Mouse (Mus musculus): ENCODE data around the gene Thsd7b.

Gene Thsd7b

DNA sequence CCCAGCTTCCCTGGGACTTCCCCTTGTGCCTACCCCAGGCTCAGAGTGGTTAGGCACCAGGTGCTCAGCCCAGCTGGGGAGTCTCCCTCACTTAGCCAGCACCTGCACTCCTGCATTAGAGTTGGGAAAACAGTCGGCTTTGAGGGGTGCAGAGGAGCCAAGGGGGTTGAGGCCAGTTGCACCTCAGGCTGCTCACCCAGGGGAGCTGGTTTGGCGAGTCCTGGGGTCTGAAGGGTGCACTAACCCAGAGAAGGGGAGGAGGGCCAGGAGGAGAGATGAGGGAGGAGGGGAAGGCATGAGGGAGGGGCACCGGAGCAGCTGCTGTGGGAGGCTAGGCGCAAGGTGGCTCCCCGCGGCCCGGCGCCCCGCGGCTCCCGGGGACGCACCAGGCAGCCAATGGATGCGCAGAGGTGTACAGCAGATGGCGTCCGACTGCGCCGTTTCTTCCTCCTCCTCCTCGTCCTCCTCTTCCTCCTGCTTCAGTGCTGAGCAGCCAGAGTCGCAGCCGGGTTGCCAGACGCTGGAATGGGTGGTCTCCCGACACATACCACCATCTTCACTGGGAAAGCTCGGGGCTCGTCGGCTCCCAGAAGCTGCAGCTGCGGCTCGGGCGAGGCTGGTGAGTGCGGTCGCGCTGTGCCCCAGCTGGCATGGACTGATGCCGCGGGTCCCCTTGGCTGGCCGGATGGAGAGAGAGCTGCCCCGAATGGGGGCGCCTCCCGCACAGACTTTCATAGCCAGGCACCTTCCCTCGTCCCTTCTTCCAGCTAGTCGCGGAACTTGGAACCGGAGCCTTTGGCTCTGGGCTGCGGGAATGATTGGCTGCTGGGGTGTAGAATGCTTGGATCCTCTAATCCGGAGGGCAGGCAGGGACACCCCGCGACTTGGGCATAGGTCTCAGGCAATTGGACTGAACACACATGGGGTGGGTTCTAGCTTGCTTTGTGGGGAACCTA, at the start of gene Thsd7b:
Thsd7b (plus strand) TSS at position 321 of the 956 bp plus-strand sequence.
- DNase-seq (ENCODE audit: low spot score in 2 of 2): peak in 1 of 2 experiments; percentile 57

DNA sequence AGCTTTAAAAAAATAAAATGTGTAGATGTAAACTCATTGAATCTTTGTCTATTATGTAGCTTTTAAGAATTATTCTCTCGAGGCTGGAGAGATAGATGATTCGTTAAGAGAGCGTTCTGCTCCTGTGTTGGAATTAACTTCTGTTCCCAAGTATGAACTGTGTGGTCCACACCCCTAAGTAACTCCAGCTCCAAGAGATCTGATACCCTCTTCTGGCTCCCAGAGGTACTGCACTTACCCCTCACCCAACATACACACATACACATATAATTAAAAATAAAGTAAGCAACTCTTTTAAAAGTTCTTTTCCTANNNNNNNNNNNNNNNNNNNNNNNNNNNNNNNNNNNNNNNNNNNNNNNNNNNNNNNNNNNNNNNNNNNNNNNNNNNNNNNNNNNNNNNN, 28.8 kb upstream of the Thsd7b start:
- no peak for DNase-seq (ENCODE audit: low spot score in 2 of 2)

DNA sequence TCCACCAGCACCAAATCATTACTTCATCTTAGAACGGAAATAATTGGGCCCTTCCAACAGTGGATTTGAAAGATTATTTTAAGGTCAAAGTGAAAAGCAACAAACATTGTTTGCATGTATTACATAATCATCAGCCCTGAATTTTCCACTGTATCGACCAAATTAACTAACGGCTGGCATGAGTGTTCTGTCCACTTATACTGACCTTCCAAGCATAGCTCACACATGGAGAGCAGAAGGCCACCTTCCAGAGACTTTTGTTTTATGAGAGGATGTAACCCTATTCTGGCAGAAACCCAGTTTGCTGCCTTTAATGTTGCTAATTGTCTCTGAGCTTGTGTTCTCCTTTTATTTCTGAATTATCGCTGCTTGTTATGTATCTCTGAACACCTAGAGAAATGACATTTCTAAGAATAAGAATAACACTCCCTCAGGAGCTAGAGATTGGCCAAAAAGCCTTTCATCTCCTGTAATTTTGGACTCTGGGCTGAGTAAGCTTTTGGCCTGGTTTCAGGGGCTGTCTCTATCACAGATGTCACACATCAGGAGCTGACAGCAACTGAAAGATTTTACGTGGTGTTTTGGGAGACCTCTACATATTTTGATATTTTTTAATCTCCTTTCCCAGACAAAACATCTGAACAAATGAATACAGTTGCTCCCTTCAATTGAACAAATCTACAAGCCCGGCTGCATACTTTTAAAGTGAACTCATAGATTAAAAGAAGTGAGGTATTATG, 22.2 kb upstream of the Thsd7b start:
- no peak for DNase-seq (ENCODE audit: low spot score in 2 of 2)

DNA sequence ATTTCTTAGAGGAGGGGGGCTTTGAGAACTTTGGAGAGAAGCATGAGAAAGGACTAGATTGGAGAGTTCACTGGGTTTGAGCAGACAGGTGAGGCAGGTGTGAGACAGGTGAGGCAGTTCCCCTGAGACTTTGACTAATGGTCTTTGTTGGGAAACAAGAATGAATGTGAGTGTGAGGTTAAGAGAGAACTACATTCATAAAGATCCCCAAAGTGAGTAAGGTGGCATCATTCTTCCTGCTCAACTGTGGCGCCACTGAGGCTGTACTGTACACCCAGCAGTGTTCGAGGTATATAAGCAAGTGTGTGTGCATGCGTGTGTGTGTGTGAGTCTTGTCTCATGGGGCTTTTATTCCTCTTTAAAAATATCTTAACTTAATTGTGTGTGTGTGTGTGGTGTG, 6.4 kb upstream of the Thsd7b start:
- DNase-seq (ENCODE audit: low spot score in 2 of 2): no peak

DNA sequence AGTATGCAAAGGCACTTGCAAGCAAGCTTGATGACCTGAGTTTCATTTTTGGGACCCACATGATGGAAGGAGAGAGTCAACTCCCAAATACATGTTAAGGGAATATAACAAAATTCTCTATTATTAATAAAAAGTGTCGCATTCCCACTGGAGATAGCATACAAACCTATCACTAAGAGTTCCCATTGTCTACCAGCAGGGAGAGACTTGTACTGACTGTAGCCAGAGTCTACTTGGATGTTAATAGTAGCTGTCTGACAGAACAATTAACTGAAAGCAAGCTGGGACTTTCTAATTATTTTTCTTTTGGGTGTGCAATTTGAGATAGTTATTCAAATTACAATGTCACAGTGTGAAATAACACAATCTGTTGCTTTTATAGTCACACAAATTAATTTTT, 31.1 kb downstream of the Thsd7b start:
- no peak for DNase-seq (ENCODE audit: low spot score in 2 of 2)

DNA sequence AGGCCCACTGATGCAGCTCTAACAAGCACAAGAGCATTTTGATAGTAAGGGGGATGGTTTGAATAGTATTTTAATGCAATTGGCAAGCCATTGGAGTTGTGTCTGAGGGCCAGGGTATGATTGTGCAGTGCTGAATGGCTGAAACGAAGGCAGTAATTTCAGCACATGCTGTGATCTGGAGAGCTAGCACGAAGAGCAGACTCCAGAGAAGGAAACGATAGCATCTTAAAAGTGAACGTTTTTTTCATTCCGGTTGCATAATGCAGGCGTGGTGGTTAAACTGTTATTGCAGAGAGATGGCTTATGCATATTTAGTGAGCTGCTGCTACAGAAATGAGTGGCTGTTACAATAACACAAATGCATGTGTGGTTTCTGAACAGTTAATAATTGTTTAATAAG, 51.3 kb downstream of the Thsd7b start:
- DNase-seq (ENCODE audit: low spot score in 2 of 2): no peak

DNA sequence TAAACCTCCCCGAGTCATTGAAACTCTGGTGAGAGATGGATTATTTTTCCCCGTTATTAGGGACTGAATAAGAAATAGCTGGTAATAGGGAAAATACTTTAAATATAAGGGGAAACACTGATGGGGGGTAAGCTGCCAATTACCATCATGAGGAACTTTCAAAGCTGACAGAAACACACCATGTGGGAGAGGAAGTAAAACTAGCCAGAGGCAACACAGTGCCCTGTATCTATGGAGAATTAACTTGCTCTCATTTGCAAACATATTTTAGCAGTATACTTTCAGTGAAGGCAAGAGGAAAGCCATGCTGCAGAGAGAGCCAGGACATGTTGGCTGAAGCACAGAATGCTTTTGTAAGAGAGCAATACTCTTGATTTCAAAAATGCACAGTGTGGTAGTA, 51.7 kb downstream of the Thsd7b start:
- no peak for DNase-seq (ENCODE audit: low spot score in 2 of 2)

DNA sequence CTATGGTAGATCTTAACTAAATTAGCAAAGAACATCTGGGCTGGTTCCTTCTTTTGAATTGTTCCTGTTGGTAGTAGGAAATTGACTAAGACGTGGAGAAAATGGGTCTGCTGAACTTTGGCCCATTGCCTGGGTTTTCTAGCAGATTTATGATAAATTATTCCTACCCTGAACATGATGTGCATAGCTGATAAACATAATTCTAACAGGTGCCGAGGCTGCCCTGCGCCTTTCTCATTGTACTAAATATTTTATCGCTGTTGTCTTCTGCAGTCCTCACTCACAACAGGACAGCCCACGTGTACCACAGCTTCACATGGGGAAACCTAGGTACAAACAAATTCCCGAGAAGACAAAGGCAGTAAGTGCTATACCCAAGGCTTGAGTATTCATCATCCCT, 83.5 kb downstream of the Thsd7b start:
- DNase-seq (ENCODE audit: low spot score in 2 of 2): no peak

DNA sequence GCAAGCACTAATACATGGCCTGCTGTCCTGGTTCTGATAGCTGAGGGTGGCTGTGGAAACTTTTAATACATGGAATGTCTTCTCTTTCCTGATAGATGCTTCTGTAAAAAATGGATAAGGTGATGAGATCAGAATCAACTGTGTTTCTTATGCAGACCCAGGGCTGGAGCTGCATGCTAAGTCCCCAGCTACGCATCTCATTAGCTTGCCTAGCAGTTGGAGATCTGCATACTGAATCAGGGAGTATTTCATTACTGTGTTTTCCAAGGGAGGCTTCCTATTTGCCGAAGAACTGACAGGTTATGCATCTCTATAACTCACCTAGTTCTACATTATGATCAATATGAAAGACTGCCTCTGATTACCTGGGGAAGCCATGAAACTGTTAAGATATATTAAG, 84.3 kb downstream of the Thsd7b start:
- no peak for DNase-seq (ENCODE audit: low spot score in 2 of 2)

DNA sequence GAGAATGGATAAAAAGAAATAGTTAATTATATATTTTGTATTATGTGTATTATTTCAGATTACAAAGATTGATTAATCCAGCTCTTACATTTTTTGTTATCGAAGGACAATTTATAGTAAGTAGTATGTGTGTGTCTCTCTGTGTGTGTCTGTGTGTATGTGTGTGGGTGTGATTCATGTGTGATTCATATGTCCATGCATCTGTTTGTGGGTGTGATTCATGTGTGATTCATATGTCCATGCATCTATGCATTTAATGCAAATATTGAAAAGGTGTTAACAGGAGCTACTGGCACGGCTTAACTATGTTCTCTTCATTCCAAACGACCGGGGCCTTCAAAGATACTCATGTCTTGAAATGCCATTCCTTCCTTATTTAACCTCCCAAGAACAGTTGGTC, 90.3 kb downstream of the Thsd7b start:
- DNase-seq (ENCODE audit: low spot score in 2 of 2): no peak

DNA sequence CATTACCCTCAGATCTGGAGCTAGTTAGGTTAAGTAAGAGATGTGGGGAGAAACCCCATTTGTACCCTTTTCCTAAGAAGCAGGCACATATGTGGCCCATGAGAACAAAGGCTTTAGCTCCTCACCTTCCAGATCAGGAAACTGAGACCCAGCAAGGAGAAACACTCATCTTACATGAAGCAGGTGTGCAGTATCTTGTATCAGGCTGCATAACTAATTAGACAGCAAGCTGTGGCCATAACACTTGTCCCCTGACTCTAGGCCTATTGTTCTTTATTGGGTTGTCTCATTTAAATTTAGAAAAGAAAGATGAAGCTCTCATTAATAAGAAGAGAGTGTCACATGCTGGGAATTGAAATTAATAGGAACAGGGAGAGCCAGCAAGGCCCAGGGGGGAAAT, 91.7 kb downstream of the Thsd7b start:
- DNase-seq (ENCODE audit: low spot score in 2 of 2): no peak

DNA sequence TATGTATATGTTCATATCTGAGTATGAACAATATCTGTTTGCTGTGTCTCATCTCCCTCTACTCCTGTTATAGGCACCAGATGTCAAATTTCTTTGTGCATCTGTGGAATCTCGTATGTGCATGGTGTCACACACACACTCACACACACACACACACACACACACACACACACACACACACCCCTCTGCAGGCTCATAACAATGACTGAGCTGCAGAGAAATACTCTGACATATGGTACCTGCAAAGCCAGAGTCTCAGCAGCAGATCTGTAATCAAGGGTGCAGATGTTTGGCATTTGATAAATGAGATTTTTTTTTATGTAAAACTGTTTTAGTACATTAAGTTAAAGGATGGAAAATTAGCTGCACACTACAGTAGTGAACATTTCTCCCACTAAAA, 92.5 kb downstream of the Thsd7b start:
- DNase-seq (ENCODE audit: low spot score in 2 of 2): no peak

DNA sequence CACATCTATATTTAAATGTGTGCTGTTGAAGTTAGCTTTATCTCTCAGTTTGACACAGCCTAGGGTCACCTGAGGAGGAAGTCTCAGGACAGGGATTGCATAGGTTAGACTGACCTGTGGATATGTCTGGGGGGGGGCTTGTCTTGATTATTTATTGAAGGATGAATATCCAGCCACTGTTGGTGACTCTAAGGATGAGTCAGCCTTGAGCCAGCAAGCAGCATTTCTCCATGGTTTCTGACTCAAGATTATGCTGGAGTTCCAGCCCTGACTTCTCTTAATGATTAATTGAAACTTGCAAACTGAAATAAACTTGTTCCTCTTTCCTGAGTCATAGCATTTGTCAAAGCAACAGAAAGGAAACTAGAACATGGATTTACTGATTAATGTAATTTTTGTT, 113.4 kb downstream of the Thsd7b start:
- DNase-seq (ENCODE audit: low spot score in 2 of 2): no peak

DNA sequence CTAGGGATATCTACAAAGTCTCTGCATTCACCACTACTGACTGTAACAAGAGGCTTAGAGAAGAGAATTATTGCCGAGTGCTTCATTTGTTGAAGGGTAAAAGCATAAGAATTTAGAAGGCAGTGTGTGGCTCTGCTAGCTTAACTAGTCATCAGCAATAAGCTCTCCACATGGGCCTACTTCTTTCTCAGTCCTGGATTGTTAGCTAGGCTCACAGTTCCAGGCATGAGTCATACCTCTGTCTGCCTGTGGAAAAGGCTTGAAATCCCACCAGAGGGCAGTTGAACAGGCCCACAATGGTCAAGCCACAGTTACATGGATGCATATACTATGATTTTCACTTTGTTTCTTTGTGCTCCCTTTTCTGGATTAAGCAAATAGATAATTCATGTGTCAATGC, 138.5 kb downstream of the Thsd7b start:
- no peak for DNase-seq (ENCODE audit: low spot score in 2 of 2)

DNA sequence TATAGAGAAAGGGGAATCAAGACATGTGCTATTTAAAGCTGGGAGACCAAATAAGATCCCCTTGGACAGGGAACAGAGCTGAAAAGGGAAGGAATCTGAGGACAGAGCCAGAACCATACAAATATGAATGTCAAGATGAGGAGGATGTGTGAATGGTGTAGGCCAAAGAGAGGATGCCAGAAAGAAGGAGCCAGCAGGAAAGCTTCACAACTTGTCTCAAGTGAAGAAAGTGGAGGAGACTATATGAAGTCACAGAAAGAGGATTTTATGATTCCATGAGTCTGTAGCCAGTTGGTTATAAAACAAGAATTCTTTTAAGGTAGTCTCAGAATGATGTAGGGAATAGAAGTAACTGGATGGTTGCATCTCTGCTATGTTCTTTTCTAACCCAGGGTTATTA, 148.5 kb downstream of the Thsd7b start:
- no peak for DNase-seq (ENCODE audit: low spot score in 2 of 2)

DNA sequence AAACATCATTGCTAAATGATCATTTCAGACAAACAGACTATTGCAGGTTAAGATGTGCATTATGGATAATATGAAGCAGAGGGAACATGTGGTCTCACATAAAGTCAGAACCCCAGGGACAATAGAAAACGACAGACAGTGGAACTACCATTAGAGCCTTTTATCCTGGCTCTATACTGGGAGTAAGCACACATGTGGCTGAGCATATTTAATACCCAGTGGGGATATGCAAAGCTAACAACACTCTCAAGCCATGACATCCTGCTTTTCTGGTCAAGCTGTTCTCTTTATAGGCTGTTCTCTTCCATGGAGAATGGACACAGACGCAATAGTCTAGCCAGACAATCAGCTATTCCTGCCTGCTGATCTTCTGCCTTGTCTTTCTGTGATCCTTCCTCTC, 191.3 kb downstream of the Thsd7b start:
- DNase-seq (ENCODE audit: low spot score in 2 of 2): no peak

DNA sequence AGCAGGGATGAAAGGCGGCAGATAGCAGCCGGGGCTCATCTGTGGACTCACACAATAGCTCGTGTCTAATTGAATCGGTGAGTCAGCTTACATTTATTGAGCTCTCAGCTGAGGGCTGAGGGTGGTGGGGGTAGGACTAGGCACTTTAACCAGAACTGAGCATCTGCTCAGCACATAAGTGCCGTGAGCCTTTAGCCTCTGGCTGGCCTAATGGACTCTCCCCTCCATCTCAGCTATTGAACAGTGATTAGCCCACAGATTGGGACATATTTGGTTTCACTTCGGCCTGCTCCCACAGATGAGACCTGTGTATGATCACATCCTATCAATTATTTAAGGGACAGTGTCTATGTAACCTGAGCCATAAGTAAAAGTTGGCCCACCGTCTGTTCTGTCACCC, 200.4 kb downstream of the Thsd7b start:
- no peak for DNase-seq (ENCODE audit: low spot score in 2 of 2)

DNA sequence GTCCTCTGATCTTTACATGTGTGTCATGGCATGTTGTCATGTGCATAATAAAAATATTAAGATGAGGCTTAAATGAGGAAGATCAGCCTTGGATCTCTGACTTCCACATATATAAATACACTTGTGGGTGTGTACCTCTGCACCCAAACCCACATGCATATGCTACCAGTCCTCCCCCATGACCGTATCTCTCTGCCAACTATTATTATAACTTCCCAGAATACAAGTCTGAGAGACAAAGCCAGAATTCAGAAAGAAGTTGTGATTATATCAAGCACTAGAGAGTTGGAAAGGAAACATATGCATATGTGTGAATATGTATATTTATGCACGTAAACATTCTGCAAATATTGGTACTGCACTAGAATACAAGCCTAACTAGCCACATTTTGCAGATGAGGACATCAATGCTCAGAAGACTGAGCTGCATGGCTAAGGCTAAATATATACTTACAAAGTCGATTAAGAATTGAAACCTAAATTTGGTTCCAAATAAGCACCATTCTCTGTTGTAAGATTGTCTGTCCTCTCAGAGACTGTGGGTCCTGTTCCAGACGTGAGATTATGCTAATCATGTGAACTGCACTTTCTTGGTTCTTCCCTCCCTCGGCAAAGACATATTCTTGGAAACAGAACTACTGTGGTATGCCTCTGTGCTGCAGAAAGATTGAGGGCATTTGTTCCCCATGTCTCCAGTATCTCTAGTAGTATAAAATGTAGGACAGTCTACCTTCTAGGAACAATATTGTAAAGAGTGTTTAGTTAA, 211.3 kb downstream of the Thsd7b start:
- no peak for DNase-seq (ENCODE audit: low spot score in 2 of 2)

DNA sequence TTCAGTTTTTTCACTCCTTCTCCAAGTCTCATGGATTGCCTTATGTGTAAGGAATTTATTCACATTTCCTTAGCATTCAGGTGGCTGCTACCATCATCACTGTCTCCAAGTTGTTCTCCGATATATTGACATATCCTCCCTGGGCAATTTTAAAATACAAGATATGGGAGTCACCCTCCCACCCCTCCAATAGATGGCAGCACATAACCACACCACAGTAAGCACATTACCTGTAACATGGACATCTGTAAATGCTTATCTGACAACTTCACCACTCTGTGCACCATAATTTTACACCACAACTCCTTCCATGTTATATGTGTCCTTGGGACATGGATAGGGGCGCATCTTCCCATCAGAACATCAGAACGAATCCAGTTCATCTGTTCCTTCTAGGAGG, 218.0 kb downstream of the Thsd7b start:
- DNase-seq (ENCODE audit: low spot score in 2 of 2): no peak

DNA sequence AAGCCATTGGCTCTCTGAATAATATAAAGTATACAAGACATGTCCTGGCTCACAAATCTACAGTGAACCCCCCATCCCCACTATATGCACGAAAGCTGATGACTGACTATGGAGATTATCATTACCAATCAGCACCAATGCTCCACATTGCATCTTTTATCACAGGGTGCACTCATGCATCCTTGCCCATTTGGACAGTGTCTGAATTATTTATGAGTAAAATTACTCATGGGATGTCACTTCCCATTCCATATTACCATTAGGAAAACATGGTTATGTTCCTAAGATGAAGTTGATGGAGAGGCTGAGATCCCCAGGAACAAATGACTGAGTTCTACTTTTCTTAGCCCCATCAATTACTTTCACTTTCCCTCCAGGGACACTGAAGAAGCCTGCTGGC, 220.8 kb downstream of the Thsd7b start:
- DNase-seq (ENCODE audit: low spot score in 2 of 2): no peak

DNA sequence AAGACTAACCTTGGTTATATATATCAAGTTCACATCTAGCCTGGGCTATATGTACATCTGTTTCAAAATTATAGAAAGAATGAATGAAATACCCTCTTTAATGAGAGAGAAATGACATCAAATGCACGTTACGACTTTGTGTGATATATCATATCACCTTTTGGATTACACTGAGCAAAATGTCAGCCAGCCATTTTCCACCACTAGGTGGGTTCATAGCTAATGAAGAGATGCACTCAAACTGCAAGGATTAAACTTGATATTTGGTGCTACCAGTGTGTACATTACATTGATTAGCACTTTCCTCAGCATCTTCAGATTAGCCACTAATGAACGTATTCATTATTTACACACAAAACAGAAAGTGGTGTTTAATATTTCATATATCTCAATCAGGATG, 228.6 kb downstream of the Thsd7b start:
- DNase-seq (ENCODE audit: low spot score in 2 of 2): no peak

DNA sequence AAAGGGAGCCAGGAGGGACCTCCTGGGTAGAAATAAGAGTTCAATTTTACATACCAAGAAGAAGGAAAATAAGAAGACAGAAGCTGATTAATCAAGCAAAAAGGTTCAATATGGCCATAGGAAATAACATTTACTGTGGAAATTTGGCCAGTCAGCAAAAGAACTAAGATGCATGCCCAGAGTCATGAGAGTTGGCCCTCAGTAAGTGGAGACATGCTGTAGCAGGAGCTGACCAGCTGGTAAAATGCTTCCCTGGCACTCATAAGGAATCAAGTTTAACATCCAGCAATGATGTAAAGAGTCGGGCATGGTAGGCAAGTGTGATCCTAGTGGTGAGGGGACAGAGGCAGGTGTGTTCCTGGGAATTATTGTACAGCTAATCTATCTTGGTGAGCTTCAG, 243.3 kb downstream of the Thsd7b start:
- no peak for DNase-seq (ENCODE audit: low spot score in 2 of 2)

Measured in spleen, postnatal 4 days (tissue).